Mouse (Mus musculus): ENCODE measurements around the gene Arfgef2. TPM values are rescaled to one million over a fixed set of nuclear protein-coding genes. Genes with fewer than 3 reads are reported as not detected.

Arfgef2 gene
- polyA plus RNA-seq, 1 experiment: 28.3 TPM

DNA sequence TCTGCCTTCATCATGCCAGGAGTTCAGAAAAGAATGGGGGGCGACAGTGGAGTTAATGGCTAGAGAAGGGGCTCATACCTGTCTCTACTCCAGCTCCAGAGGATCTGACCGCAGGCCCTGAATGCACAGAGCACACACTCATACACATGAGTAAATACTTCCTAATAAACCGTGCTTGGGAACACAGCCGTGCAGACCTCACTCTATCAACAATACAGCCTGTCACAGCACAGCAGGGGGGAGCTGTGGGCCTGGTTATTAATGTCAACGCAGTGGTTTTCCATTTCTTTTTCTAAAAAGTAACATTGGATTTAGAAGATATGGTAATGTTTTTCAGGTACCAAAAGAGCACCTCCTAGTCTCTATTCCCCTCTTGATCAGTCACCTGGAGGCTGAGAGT is 129.0 kb downstream of the Arfgef2 start:
- Histone ChIP-seq H3K4me1 (ENCODE audit: control insufficient read depth, insufficient read depth, low read length) (no peaks in the 10 kb centered on the region), H3K4me3 (ENCODE audit: low read depth, low read length) (no peak overlapping the region), H3K9ac (ENCODE audit: low read depth, poor library complexity, severe bottlenecking) (no peak overlapping the region), H3K36me3 (ENCODE audit: control insufficient read depth, insufficient read depth, low read length, poor library complexity, severe bottlenecking) (peaks cover 76% of the 10 kb centered on the region), H3K27me3 (ENCODE audit: control insufficient read depth, insufficient read depth, low read length, poor library complexity, severe bottlenecking) (no peaks in the 10 kb centered on the region), H3K9me3 (replicated peaks; ENCODE audit: control insufficient read depth, insufficient read depth, low read length, poor library complexity, severe bottlenecking) (no peaks in the 10 kb centered on the region), H3K27ac (ENCODE audit: insufficient read depth, low read length) (no peak overlapping the region)
- no peak for TF ChIP-seq EP300 (IDR thresholded peaks at IDR 0.05; ENCODE audit: insufficient read depth, low read depth, low read length)
- TF ChIP-seq POLR2A (IDR thresholded peaks at IDR 0.05; ENCODE audit: insufficient read depth, low read length): no peak

DNA sequence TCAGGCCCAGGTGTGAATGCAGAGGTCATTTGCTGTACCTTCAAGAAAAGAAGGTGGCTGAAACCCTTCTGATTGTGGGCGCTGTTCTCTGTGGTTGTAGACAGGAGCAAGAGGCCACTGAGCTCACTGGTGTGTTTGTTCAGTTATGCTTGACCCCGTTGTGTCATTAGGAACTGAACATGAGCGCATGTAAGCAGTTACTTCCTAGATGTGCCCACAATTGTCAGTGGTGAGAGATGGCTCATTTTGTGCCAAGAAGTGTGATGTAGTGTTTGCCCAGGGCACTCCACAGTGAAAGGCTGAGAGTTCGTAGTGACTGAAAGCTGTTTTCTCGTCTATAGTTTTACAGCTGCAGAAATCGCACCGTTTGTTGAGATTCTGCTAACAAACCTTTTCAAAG is 130.2 kb downstream of the Arfgef2 start:
- no peak overlapping the region for H3K9ac ChIP-seq (ENCODE audit: low read depth, poor library complexity, severe bottlenecking)
- no peaks in the 10 kb centered on the region for H3K27me3 ChIP-seq (ENCODE audit: control insufficient read depth, insufficient read depth, low read length, poor library complexity, severe bottlenecking)
- H3K9me3 ChIP-seq (replicated peaks; ENCODE audit: control insufficient read depth, insufficient read depth, low read length, poor library complexity, severe bottlenecking): no peaks in the 10 kb centered on the region
- H3K4me3 ChIP-seq (ENCODE audit: low read depth, low read length): no peak overlapping the region
- no peak overlapping the region for H3K27ac ChIP-seq (ENCODE audit: insufficient read depth, low read length)
- TF ChIP-seq EP300 (IDR thresholded peaks at IDR 0.05; ENCODE audit: insufficient read depth, low read depth, low read length) (no peak), POLR2A (IDR thresholded peaks at IDR 0.05; ENCODE audit: insufficient read depth, low read length) (no peak), CTCF (IDR thresholded peaks at IDR 0.05; ENCODE audit: low read depth, low read length) (no peak)
- peaks cover 73% of the 10 kb centered on the region for H3K36me3 ChIP-seq (ENCODE audit: control insufficient read depth, insufficient read depth, low read length, poor library complexity, severe bottlenecking)
- H3K4me1 ChIP-seq (ENCODE audit: control insufficient read depth, insufficient read depth, low read length): no peaks in the 10 kb centered on the region

GRCm38 (mm10) chr2:166936166-166936565 is 130.8 kb downstream of the Arfgef2 start:
- Histone ChIP-seq H3K4me3 (ENCODE audit: low read depth, low read length) (no peak overlapping the region), H3K27me3 (ENCODE audit: control insufficient read depth, insufficient read depth, low read length, poor library complexity, severe bottlenecking) (no peaks in the 10 kb centered on the region), H3K27ac (ENCODE audit: insufficient read depth, low read length) (no peak overlapping the region), H3K9me3 (replicated peaks; ENCODE audit: control insufficient read depth, insufficient read depth, low read length, poor library complexity, severe bottlenecking) (no peaks in the 10 kb centered on the region), H3K9ac (ENCODE audit: low read depth, poor library complexity, severe bottlenecking) (no peak overlapping the region), H3K4me1 (ENCODE audit: control insufficient read depth, insufficient read depth, low read length) (no peaks in the 10 kb centered on the region), H3K36me3 (ENCODE audit: control insufficient read depth, insufficient read depth, low read length, poor library complexity, severe bottlenecking) (peaks cover 73% of the 10 kb centered on the region)
- TF ChIP-seq POLR2A (IDR thresholded peaks at IDR 0.05; ENCODE audit: insufficient read depth, low read length): no peak
- no peak for TF ChIP-seq CTCF (IDR thresholded peaks at IDR 0.05; ENCODE audit: low read depth, low read length)
- no peak for TF ChIP-seq EP300 (IDR thresholded peaks at IDR 0.05; ENCODE audit: insufficient read depth, low read depth, low read length)

DNA sequence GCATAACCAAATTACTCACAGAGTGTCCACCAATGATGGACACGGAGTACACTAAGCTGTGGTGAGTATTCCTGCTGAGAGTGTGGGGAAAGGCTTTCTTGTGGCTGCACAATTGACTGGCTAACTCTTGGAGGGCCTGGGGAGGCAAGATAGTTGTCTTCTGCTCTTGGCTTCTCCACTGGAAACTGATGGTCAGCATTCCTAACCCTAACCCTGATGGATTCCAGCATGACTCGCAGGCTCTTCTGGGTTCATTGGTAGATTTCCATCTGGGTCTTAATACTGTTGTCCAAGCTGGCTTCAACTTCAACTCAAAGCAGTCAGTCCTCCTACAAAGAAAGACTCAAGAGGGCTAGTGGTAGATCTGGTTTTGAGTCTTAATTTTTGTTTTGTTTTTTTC is 137.8 kb downstream of the Arfgef2 start:
- Histone ChIP-seq H3K36me3 (ENCODE audit: control insufficient read depth, insufficient read depth, low read length, poor library complexity, severe bottlenecking) (peaks cover 85% of the 10 kb centered on the region), H3K27me3 (ENCODE audit: control insufficient read depth, insufficient read depth, low read length, poor library complexity, severe bottlenecking) (no peaks in the 10 kb centered on the region), H3K4me1 (ENCODE audit: control insufficient read depth, insufficient read depth, low read length) (no peaks in the 10 kb centered on the region), H3K27ac (ENCODE audit: insufficient read depth, low read length) (no peak overlapping the region), H3K9ac (ENCODE audit: low read depth, poor library complexity, severe bottlenecking) (no peak overlapping the region), H3K9me3 (replicated peaks; ENCODE audit: control insufficient read depth, insufficient read depth, low read length, poor library complexity, severe bottlenecking) (no peaks in the 10 kb centered on the region), H3K4me3 (ENCODE audit: low read depth, low read length) (no peak overlapping the region)
- no peak for TF ChIP-seq POLR2A (IDR thresholded peaks at IDR 0.05; ENCODE audit: insufficient read depth, low read length)
- TF ChIP-seq CTCF (IDR thresholded peaks at IDR 0.05; ENCODE audit: low read depth, low read length): no peak
- no peak for TF ChIP-seq EP300 (IDR thresholded peaks at IDR 0.05; ENCODE audit: insufficient read depth, low read depth, low read length)

GRCm38 (mm10) chr2:166944346-166944745 is 139.0 kb downstream of the Arfgef2 start:
- TF ChIP-seq POLR2A (IDR thresholded peaks at IDR 0.05; ENCODE audit: insufficient read depth, low read length): no peak
- no peak for TF ChIP-seq EP300 (IDR thresholded peaks at IDR 0.05; ENCODE audit: insufficient read depth, low read depth, low read length)
- no peak for TF ChIP-seq CTCF (IDR thresholded peaks at IDR 0.05; ENCODE audit: low read depth, low read length)
- Histone ChIP-seq H3K4me3 (ENCODE audit: low read depth, low read length) (no peak overlapping the region), H3K27me3 (ENCODE audit: control insufficient read depth, insufficient read depth, low read length, poor library complexity, severe bottlenecking) (no peaks in the 10 kb centered on the region), H3K27ac (ENCODE audit: insufficient read depth, low read length) (no peak overlapping the region), H3K9me3 (replicated peaks; ENCODE audit: control insufficient read depth, insufficient read depth, low read length, poor library complexity, severe bottlenecking) (no peaks in the 10 kb centered on the region), H3K36me3 (ENCODE audit: control insufficient read depth, insufficient read depth, low read length, poor library complexity, severe bottlenecking) (peaks cover 82% of the 10 kb centered on the region), H3K4me1 (ENCODE audit: control insufficient read depth, insufficient read depth, low read length) (no peaks in the 10 kb centered on the region), H3K9ac (ENCODE audit: low read depth, poor library complexity, severe bottlenecking) (no peak overlapping the region)

DNA sequence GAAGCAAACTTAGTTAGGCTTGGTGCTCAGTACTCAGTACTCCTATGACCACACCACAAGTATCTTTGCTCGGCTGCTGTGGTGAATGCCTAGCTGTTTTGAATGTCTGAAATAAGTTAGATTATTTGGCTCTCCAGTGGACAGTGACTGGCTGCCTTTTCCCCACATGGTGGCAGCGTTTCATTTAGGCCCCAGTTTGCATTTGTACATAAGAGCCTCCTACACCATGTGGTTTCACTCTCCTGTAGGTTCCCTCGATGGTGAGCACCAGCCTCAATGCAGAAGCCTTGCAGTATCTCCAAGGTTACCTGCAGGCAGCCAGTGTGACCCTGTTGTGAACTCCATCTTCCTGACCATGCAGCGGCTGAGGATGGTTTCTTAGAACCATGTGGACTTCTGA is 140.1 kb downstream of the Arfgef2 start:
- H3K4me1 ChIP-seq (ENCODE audit: control insufficient read depth, insufficient read depth, low read length): no peaks in the 10 kb centered on the region
- peaks cover 86% of the 10 kb centered on the region for H3K36me3 ChIP-seq (ENCODE audit: control insufficient read depth, insufficient read depth, low read length, poor library complexity, severe bottlenecking)
- no peak overlapping the region for H3K4me3 ChIP-seq (ENCODE audit: low read depth, low read length)
- no peaks in the 10 kb centered on the region for H3K9me3 ChIP-seq (replicated peaks; ENCODE audit: control insufficient read depth, insufficient read depth, low read length, poor library complexity, severe bottlenecking)
- TF ChIP-seq CTCF (IDR thresholded peaks at IDR 0.05; ENCODE audit: low read depth, low read length) (peak; percentile 31), EP300 (IDR thresholded peaks at IDR 0.05; ENCODE audit: insufficient read depth, low read depth, low read length) (no peak), POLR2A (IDR thresholded peaks at IDR 0.05; ENCODE audit: insufficient read depth, low read length) (no peak)
- no peak overlapping the region for H3K9ac ChIP-seq (ENCODE audit: low read depth, poor library complexity, severe bottlenecking)
- H3K27me3 ChIP-seq (ENCODE audit: control insufficient read depth, insufficient read depth, low read length, poor library complexity, severe bottlenecking): no peaks in the 10 kb centered on the region
- no peak overlapping the region for H3K27ac ChIP-seq (ENCODE audit: insufficient read depth, low read length)

Other genes starting within 250 kb of the Arfgef2 start
- gene Prex1, start 91.8 kb upstream of the Arfgef2 start, polyA plus RNA-seq (2011; ENCODE audit: insufficient read depth, insufficient read length, low read depth, missing spikeins): 10.0 and 10.2 TPM in 2 replicates
- gene Trp53rkb, start 13.1 kb upstream of the Arfgef2 start, polyA plus RNA-seq (2011; ENCODE audit: insufficient read depth, insufficient read length, low read depth, missing spikeins): 2.4 and 4.3 TPM in 2 replicates
- gene Cse1l, start 100.5 kb downstream of the Arfgef2 start, polyA plus RNA-seq (2011; ENCODE audit: insufficient read depth, insufficient read length, low read depth, missing spikeins): 273 and 298 TPM in 2 replicates
- gene Stau1, start 190.7 kb downstream of the Arfgef2 start, polyA plus RNA-seq (2011; ENCODE audit: insufficient read depth, insufficient read length, low read depth, missing spikeins): 50.1 and 55.4 TPM in 2 replicates
- 72.1 and 75.7 TPM in 2 replicates for gene Ddx27, start 209.6 kb downstream of the Arfgef2 start, polyA plus RNA-seq (2011; ENCODE audit: insufficient read depth, insufficient read length, low read depth, missing spikeins)